Mouse (Mus musculus) left cerebral cortex, adult 11 months (tissue): Measurements from ENCODE around the gene Scel.
A peak's percentile ranks its signal among the peaks of the same experiment; 100 is the strongest.
"Not testable (repeated sequence)": the region's sequence is repeated elsewhere in the genome, so short reads cannot be mapped to it uniquely, and the experiment has no call there.

Experiments
- DNase-seq: peaks from one replicate; pipeline ENCODE4 v3.0.0; 2022; ENCODE audit warnings: low spot score

Scel gene

DNA sequence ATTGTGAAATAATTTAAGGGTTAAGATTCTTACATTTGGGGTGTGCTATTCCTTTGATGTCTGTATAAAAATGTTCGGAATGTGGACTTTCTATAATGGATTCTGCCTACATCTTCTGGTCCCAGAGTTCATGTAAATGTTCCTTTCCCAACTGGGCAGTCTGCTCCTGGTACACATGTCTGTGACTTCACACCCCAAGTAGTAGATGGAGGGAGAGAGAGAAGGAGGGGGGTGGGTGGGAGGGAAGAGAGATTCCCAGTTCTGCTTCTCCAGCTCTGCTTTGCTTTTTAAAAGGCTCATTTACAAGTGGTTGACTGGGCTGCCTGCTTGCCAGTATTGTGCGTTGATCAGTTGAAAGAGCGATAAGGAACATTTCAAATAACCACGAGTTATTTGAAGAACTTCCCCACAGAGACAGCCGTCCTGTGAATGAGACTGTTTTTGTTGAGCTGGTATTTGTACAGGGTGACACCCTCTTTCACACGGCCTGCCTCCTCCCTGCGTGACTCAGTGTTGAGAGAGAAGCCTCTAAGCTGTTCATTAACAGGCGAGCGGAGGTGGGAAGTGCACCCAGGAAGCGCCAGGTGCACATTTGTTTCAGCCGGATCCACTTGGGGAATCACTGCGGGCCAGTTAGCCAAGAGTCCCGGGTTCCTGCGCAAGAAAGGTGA is at the start of gene Scel:
Gene Scel (plus strand): TSS at position 541 of the 671 bp plus-strand sequence.
- DNase-seq: no peak

- DNase-seq: no peak
These were observed 44.3 kb upstream of the Scel start for GRCm38 (mm10) chr14:103468691-103469463.

GRCm38 (mm10) chr14:103469464-103470015 is 43.6 kb upstream of the Scel start:
- peak; percentile 81 for DNase-seq

DNA sequence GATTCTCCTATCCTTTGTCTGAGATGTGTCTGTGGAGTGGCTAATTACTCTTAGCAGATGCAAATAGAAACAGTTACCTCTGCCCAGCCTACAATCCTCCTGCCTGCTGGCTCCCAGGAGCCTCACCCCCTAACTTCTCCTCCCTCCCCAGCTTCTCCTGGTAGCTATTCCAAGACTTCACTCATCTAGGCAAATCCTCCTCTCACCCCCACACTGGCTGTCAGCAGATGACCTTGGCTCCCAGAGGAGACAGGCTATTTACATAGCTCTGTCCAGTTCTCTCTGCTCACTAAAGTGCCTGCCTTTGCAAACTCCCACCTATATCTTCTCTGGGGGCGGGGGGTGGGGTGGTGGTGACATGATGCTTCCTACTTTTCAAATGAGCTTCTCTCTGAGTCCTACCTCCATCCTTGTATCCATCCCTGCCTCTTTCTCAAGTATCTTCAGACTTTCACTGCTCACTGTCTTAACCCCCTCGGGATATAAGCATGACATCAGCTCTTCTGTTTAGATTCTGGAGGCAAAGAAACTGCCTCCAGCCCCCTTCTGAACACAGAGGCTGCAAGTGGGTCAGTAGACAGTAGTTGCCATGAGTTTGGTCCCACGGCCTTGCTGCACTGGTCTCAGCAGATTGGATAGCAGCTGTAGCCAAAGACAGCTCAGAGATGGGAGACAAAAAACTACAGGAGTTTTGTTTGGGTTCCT is 41.9 kb upstream of the Scel start:
- DNase-seq: no peak

DNA sequence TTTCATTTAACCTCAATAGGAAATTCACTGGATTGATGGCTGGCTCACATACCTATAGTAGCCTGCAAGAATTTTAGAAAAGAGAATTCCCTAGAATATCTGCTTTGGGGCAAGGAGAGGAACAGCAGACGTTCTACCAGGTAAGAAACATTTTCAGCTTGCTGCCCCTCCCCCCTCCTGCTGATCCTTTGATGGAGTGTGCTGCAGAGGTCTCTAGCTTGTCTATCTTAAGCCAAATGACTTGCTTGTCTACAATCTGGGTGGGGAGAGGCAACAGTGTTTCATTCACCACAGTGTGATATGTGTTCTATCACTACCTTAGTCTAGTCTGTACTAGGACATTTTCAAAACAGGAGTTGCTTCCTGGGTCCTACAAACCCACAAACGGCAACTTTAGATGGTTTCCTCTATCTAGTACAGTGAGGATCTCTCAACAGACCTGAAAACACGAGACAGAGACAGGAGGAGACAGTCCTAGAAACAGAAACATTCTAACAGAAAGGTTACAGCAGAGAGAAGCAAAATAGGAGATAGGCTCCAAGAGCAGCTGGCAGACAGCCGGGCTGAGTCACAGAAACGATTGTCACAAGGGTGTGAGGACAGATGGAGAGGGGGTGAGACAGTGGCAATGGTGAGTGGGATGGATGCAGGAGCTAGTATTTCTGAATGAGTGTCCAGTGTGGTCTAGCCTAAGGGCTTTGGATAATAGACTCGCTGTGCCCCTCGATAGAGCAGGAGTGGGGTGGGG is 41.2 kb upstream of the Scel start:
- peak; percentile 72 for DNase-seq

- DNase-seq: no peak
These were observed 40.6 kb upstream of the Scel start for GRCm38 (mm10) chr14:103472554-103472905.

- no peak for DNase-seq
These were observed 37.8 kb upstream of the Scel start for GRCm38 (mm10) chr14:103475312-103475711.

GRCm38 (mm10) chr14:103476232-103476631 is 36.9 kb upstream of the Scel start:
- DNase-seq: not testable (repeated sequence)

- no peak for DNase-seq
These were observed 35.9 kb upstream of the Scel start for GRCm38 (mm10) chr14:103477281-103477680.

GRCm38 (mm10) chr14:103477959-103478358 is 35.2 kb upstream of the Scel start:
- no peak for DNase-seq

- no peak for DNase-seq
These were observed 33.7 kb upstream of the Scel start for GRCm38 (mm10) chr14:103479446-103479845.

- DNase-seq: no peak
These were observed 31.6 kb upstream of the Scel start for GRCm38 (mm10) chr14:103481514-103481913.

DNA sequence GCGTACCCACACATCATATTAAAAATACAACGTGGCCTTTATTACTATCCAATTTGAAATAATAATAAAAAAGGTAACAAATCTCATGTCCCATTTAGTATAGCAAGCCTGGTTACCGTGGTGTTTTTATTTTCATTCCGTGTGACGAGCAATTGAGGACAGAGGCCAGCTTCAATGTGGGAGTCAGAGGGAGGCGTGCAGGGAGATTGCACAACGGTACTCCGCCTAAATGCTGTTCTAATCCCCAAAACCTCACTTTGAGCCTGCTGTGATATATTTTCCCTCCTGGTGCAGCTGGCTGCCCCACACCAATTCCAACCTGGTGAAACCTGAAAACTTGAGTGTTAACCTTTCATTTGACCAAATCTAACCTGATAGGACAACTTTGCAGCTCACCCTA is 27.5 kb upstream of the Scel start:
- DNase-seq: no peak

DNA sequence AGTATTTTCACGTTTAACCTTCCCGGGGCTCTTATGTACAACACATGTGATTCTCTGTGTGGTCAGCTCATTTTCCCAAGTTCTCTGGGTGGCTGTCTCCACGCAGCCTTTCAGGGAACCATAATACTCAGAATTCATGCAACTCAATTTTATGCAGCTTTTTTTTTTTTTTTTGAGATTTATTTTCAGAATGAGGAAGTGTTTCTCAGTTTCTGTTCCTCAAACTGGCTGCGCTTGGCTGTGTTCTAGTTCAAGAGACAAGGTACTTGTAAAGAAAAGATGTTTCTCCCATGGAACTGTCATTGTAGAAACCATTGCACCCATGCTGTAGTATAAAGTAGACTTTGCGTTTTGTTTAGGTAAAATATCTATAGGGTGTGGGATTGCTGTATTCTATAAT is 26.2 kb upstream of the Scel start:
- DNase-seq: no peak

- no peak for DNase-seq
These were observed 24.5 kb upstream of the Scel start for GRCm38 (mm10) chr14:103488659-103489058.

DNA sequence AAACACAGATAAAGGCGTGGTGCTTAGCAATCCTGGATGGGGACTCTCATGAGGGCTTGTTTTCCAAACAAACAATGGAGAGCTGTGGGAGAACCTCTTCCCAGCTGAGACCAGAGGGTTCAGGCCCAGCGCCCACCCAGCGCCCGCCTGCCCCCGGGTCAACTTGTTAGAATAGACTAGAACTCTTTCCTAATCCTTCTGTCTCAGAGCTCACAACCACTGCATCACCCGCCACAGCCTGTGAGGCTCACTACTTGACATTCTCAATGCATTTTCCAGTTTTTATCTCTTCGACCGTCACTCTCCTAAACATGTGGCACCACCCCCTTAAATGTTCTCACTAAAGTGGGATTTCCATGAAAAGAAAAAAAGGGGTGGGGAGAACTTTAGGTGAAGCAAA is 14.9 kb upstream of the Scel start:
- DNase-seq: no peak

DNA sequence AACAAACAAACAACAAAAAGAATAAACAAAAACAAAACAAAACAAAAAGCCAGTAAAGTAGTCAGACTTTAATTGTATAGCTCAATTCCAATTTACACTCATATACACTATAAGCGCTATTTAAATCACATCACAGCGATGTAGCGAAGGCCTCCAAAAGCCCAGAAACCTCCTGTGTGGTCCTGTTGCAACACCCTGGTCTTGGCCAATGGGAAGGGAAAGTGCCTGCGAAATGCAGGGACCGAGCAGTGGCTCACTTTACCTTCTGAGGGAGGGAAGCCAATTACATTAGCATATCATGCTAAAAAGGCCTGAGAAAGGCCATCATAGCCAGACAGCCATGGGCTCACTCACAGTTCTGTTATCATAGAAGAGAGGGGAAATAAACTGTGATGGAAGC is 14.5 kb upstream of the Scel start:
- DNase-seq: no peak

DNA sequence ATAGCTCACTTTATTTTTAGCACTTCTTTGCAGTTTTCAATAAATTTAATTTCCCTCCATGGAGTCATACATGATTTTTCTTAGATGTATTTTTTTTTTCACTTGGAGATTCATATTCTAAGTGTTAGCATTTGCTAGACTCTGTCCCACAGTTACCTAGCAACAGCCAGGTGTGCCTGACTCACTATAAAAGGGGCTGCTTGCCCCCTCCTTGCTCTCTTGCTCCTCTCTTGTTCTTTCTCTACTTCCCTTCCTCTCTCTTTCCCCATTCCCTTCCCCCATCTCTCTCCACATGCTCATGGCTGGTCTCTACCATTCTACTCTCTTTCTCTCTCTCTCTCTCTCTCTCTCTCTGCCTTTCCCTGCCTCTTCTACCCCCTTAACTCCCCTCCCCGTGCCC is 14.1 kb upstream of the Scel start:
- no peak for DNase-seq

DNA sequence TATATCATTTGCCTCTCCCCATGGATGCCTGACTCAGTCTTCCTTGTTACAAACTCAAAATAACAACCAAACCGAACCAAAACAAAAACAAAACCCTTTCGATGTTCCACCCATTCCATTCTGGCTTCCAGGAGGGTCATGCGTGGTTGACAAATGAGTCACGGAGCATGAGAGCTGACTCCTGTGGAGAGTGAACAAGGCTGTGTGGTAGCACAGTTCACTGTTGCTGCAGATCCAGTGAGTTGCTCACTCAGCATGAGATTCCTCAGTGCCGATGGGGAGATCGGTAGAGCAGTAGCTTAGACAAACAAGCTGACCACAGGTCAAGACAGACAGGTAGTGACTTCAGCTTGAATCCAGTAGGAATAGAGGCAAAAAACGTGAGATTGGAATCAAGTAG is 12.8 kb upstream of the Scel start:
- no peak for DNase-seq

- no peak for DNase-seq
These were observed 12.2 kb upstream of the Scel start for GRCm38 (mm10) chr14:103500941-103501340.

DNA sequence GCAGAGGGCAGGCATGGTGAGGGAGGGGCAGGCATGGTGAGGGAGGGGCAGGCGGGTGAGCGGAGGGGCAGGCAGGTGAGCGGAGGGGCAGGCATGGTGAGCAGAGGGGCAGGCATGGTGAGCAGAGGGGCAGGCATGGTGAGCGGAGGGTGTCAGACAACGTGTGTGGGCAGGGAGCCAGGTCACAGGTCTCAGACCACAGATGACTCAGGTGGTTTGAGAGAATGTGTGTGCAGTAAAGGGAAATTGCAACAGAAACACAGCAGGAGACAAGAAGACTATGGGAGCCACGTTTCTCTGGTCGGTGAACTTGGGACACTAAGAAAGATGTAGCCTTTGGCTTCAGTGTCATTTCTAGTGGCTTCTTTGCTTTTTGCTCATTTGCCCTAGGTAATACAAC is 8.6 kb upstream of the Scel start:
- DNase-seq: no peak

GRCm38 (mm10) chr14:103509544-103509943 is 3.6 kb upstream of the Scel start:
- DNase-seq: no peak
